Mouse (Mus musculus) C2C12 (cell line): ENCODE measurements around the gene Lamc1.

Experiments used
- CEBPB ChIP-seq: IDR thresholded peaks from one replicate; pipeline ENCODE4 v1.6.1; 2011; ENCODE audit warnings: low read depth, mild to moderate bottlenecking, control low read depth, moderate library complexity
- CTCF ChIP-seq: IDR thresholded peaks from one replicate; pipeline ENCODE4 v1.5.1; 2011; ENCODE audit not compliant: control insufficient read depth, insufficient read depth, insufficient read length
- MAX ChIP-seq: IDR thresholded peaks from one replicate; pipeline ENCODE4 v1.6.1; 2011; ENCODE audit warnings: mild to moderate bottlenecking, control low read depth
- MYOD1 ChIP-seq: IDR thresholded peaks from one replicate; pipeline ENCODE4 v1.6.1; 2011; ENCODE audit warnings: low read depth; ENCODE audit not compliant: control insufficient read depth, insufficient read length
- USF1 ChIP-seq: IDR thresholded peaks from one replicate; pipeline ENCODE4 v1.6.1; 2011; ENCODE audit warnings: low read depth, mild to moderate bottlenecking, control low read depth, moderate library complexity

DNA sequence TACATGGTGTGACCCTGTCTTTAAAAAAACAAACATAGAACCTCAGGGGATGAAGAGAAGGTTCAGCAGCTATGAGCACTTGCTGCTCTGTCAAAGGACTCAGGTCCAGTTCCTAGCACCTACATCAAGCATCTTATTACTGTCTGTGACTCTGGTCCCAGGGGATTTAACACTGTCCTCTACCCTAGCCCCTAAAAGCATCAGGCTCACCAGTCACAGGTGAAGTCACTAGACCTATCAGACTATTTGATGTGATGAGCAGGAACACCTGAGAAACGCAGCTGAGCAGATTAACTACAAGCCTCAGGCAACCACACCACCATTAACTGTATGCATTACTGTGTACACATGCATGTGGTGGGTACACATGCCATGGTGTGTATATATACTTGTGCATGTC is 13.8 kb downstream of the Lamc1 start:
- TF ChIP-seq MAX = no peak
- no peak for TF ChIP-seq CTCF
- TF ChIP-seq MYOD1 = no peak
- TF ChIP-seq USF1 = no peak
- TF ChIP-seq CEBPB = no peak
